8 mouse cellular contexts compared by ENCODE assay signal in the genomic region with DNA sequence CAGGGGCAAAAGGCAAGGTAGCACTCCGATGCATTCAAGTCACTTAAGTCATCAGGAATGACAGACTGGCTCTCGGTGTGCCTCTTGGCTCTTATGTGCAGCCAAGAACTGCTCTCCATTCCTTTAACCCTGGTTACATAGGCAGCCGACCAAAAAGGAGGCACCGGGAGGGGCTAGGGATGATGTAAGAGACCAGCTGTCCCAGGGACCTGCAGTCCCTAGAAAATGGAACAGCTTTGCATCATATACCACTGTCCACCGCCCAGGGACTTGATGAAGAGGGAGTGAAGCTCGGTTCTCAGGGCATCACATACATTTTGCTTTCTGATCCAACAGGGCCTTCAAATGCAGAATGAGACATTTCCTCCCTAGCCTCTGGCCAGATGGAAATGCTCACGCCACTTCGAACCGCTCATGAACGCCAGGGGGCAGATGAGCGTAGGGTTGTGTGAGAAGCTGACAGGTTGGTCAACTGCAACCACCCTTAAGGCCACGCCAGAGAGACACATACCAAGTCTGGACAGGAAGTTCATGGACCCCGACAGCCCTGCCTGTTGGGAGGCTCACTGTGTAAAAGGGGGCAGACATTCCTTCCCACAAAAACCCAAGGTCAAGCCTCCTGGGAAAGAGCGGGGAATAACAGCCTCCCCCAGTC. TPM values are rescaled to one million over a fixed set of nuclear protein-coding genes. Genes with fewer than 3 reads are reported as not detected.
DNase-seq lines count a peak whose midpoint lies in the region; ATAC-seq and TF ChIP-seq lines count a peak whose summit lies in the region.

No protein-coding gene starts in this region.

- H3K4me3 ChIP-seq in ES-E14 (ENCODE audit: insufficient read depth in 1 of 2, low read depth in 1 of 2, low read length in 2 of 2, poor library complexity in 1 of 2, severe bottlenecking in 1 of 2): 0 out of 4 replicates have a peak overlapping the region, but pooled peaks of 1 of the 2 experiments have one; percentile 7
- H3K4me3 ChIP-seq in forebrain, embryonic 15.5 days: no peak overlapping the region
- no peak overlapping the region for H3K4me3 ChIP-seq in lung, postnatal 0 days (ENCODE audit: low read depth, low read length)

- peaks cover 3 to 29% of the 10 kb centered on the region in 2 experiments; a peak in 3 of 4 replicates for H3K4me1 ChIP-seq in ES-E14 (ENCODE audit: control insufficient read depth in 2 of 2, insufficient read depth in 2 of 2, low read length in 2 of 2, poor library complexity in 1 of 2)
- 0 out of 2 replicates have a peak, but pooled peaks cover 3% of the 10 kb centered on the region for H3K4me1 ChIP-seq in forebrain, embryonic 15.5 days
- H3K4me1 ChIP-seq in lung, postnatal 0 days (ENCODE audit: insufficient read depth, low read depth, low read length): peaks cover 5% of the 10 kb centered on the region; the same call in 1 of the 2 replicates

- peak; percentile 49; the same call in 1 of the 2 replicates for TF ChIP-seq EP300 in lung, postnatal 0 days (IDR thresholded peaks at IDR 0.05)

- no peaks in the 10 kb centered on the region for H3K36me3 ChIP-seq in ES-E14 (ENCODE audit: control insufficient read depth, insufficient read depth, low read length, poor library complexity, severe bottlenecking)
- H3K36me3 ChIP-seq in forebrain, embryonic 15.5 days: 0 out of 2 replicates have a peak, but pooled peaks cover 2% of the 10 kb centered on the region
- no peaks in the 10 kb centered on the region for H3K36me3 ChIP-seq in lung, postnatal 0 days (ENCODE audit: insufficient read depth, low read length)

- no peak overlapping the region for H3K4me2 ChIP-seq in forebrain, embryonic 15.5 days (replicated peaks)
- H3K4me2 ChIP-seq in lung, postnatal 0 days (replicated peaks; ENCODE audit: low read depth, low read length): no peak overlapping the region

- H3K27me3 ChIP-seq in forebrain, embryonic 15.5 days: no peaks in the 10 kb centered on the region
- no peaks in the 10 kb centered on the region for H3K27me3 ChIP-seq in lung, postnatal 0 days (replicated peaks; ENCODE audit: insufficient read depth, low read length)

- WGBS in forebrain, embryonic 15.5 days: 25% methylated on average over 14 of the region's 14 CpGs
- WGBS in lung, postnatal 0 days: 7% methylated on average over 14 of the region's 14 CpGs

- no peaks in the 10 kb centered on the region for H3K9me3 ChIP-seq in ES-E14 (ENCODE audit: control insufficient read depth, insufficient read depth, low read depth, low read length)
- H3K9me3 ChIP-seq in forebrain, embryonic 15.5 days: no peaks in the 10 kb centered on the region
- H3K9me3 ChIP-seq in lung, postnatal 0 days (ENCODE audit: low read length): no peaks in the 10 kb centered on the region

- DNase-seq in ES-E14 (ENCODE audit: low read depth, low spot score): peak; percentile 79
- peak; percentile 27 for DNase-seq in c-Kit-positive CD71-positive TER-119-negative erythroid progenitor cells, embryonic 14.5 days (ENCODE audit: low read depth)
- DNase-seq in heart, postnatal 4 days: peak; percentile 92
- DNase-seq in layer of hippocampus, postnatal 10 days (ENCODE audit: low spot score in 2 of 2): peak; percentile 79 to 84
- DNase-seq in lung, postnatal 0 days (ENCODE audit: low spot score): peak; percentile 91
- peak; percentile 77 for DNase-seq in ovary, postnatal 14 days (ENCODE audit: low spot score)
- peak; percentile 71 for DNase-seq in thymus, postnatal 4 days

- peak; percentile 96 for TF ChIP-seq CTCF in lung, postnatal 0 days (IDR thresholded peaks at IDR 0.05)

- peak; percentile 12; the same call in 1 of the 2 replicates for ATAC-seq in forebrain, embryonic 15.5 days (replicated peaks)
- ATAC-seq in lung, postnatal 0 days: peak; percentile 89

- no peak overlapping the region; the same call in 1 of the 2 replicates for H3K9ac ChIP-seq in ES-E14 (ENCODE audit: insufficient read depth, low read depth, low read length, poor library complexity, severe bottlenecking)
- H3K9ac ChIP-seq in forebrain, embryonic 15.5 days (replicated peaks): no peak overlapping the region
- no peak overlapping the region for H3K9ac ChIP-seq in lung, postnatal 0 days (replicated peaks; ENCODE audit: low read depth)

- H3K27ac ChIP-seq in ES-E14 (ENCODE audit: insufficient read depth, low read depth, low read length, poor library complexity, severe bottlenecking): peak overlapping the region; percentile 63
- no peak overlapping the region for H3K27ac ChIP-seq in forebrain, embryonic 15.5 days (replicated peaks)
- peak overlapping the region; percentile 60 for H3K27ac ChIP-seq in lung, postnatal 0 days (ENCODE audit: low read length)

- in situ Hi-C loops in ES-E14 (cut with MboI; ENCODE audit: low sequenced_read_pairs in 2 of 2, unreplicated experiment in 2 of 2): no loop called here

TF ChIP-seq in ES-E14, 5 proteins besides CTCF, POLR2A, EP300 and RAD21:
- TF ChIP-seq MAFK (IDR thresholded peaks at IDR 0.05; ENCODE audit: insufficient read depth, low read depth, low read length): no peak
- no peak for TF ChIP-seq ZNF384 (IDR thresholded peaks at IDR 0.05; ENCODE audit: low read depth, low read length)
- no peak for TF ChIP-seq CHD2 (IDR thresholded peaks at IDR 0.05; ENCODE audit: low read depth, low read length)
- no peak for TF ChIP-seq ZC3H11A (IDR thresholded peaks at IDR 0.05; ENCODE audit: borderline replicate concordance, low read depth, low read length)
- TF ChIP-seq HCFC1 (IDR thresholded peaks at IDR 0.05; ENCODE audit: borderline replicate concordance, insufficient read depth, low read length): no peak

RNA-seq across cellular contexts. Expression of a gene that starts 25.8 kb away (rescaled TPM):
- total RNA-seq in ES-E14 (2012; rRNA removed): 35.9 and 58.1 TPM in 2 replicates
- 0.18 and 0.26 TPM in 2 replicates for polyA plus RNA-seq in forebrain, embryonic 15.5 days (2015; fragmentation: Nextera tagmentation; extraction: Ambion mirVana)
- 10 to 100 TPM in 1 of 2 experiments, 1 to 10 TPM in 1; 9.0 to 11.9 TPM for total RNA-seq in heart, postnatal 4 days (2021)
- 1 to 10 TPM; 8.0 to 9.5 TPM for total RNA-seq in layer of hippocampus, postnatal 10 days (2021)
- polyA plus RNA-seq in lung, postnatal 0 days (2015; fragmentation: Nextera tagmentation; extraction: Ambion mirVana): 5.0 and 5.9 TPM in 2 replicates

RNA-seq across cellular contexts. Expression of a gene that starts 38.4 kb away (rescaled TPM):
- 1.2 and 1.6 TPM in 2 replicates for total RNA-seq in ES-E14 (2012; rRNA removed)
- polyA plus RNA-seq in forebrain, embryonic 15.5 days (2015; fragmentation: Nextera tagmentation; extraction: Ambion mirVana): 6.7 and 6.8 TPM in 2 replicates
- 1 to 10 TPM; 3.8 to 4.1 TPM for total RNA-seq in heart, postnatal 4 days (2021)
- 100 to 1,000 TPM; 102 TPM for total RNA-seq in layer of hippocampus, postnatal 10 days (2021)
- polyA plus RNA-seq in lung, postnatal 0 days (2015; fragmentation: Nextera tagmentation; extraction: Ambion mirVana): 1.2 and 1.4 TPM in 2 replicates

Comparison
In these comparisons a context has a peak if more than half of its experiments do, and no peak if none do; other contexts are left out.
1. DNase-seq: peak in every context shown above with its lines; median percentile 92 in heart, postnatal 4 days; 91 in lung, postnatal 0 days; 82 in layer of hippocampus, postnatal 10 days; 79 in ES-E14; 77 in ovary, postnatal 14 days; 71 in thymus, postnatal 4 days; 27 in c-Kit-positive CD71-positive TER-119-negative erythroid progenitor cells, embryonic 14.5 days.
2. RNA of a gene that starts 38.4 kb away (total RNA-seq): 102 TPM in layer of hippocampus, postnatal 10 days; 3.8 to 4.1 TPM in heart, postnatal 4 days and 1.2 to 1.6 TPM in ES-E14; every median in the first group is over 10 times any median in the second.